Mouse (Mus musculus) neural tube, embryonic 14.5 days (tissue): ENCODE measurements around the gene Mapk8ip2. TPM values are rescaled to one million over a fixed set of nuclear protein-coding genes. Genes with fewer than 3 reads are reported as not detected.

ENCODE experiments used
- ATAC-seq: fragments of 200-750 bp; cut with Nextera tagmentation; 2 replicates; pipeline ENCODE4 v1.8.0; 2017; ENCODE audit warnings: low read depth, mild to moderate bottlenecking, moderate TSS enrichment, moderate library complexity
- H3K27ac ChIP-seq: fragments of 300-500 bp; sonication (generic); 2 replicates; pipeline ENCODE4 v1.5.1; 2014; ENCODE audit warnings: low read depth, mild to moderate bottlenecking, control low read depth, low read length, moderate library complexity, mixed read lengths
- H3K27me3 ChIP-seq: fragments of 300-500 bp; sonication (generic); 2 replicates; pipeline ENCODE4 v1.6.1; 2014; ENCODE audit warnings: low read length; ENCODE audit not compliant: control insufficient read depth, insufficient read depth
- H3K36me3 ChIP-seq: fragments of 300-500 bp; sonication (generic); 2 replicates; pipeline ENCODE4 v1.6.1; 2014; ENCODE audit warnings: low read length, mixed read lengths; ENCODE audit not compliant: control insufficient read depth, insufficient read depth
- H3K4me1 ChIP-seq: fragments of 300-500 bp; sonication (generic); 2 replicates; pipeline ENCODE4 v1.6.1; 2014; ENCODE audit warnings: low read length; ENCODE audit not compliant: control insufficient read depth, insufficient read depth
- H3K4me2 ChIP-seq: fragments of 300-500 bp; sonication (generic); 2 replicates; pipeline ENCODE4 v1.6.1; 2014; ENCODE audit warnings: mild to moderate bottlenecking, low read depth, low read length, control low read depth
- H3K4me3 ChIP-seq: fragments of 300-500 bp; sonication (generic); 2 replicates; pipeline ENCODE4 v1.5.1; 2014; ENCODE audit warnings: low read depth, low read length, control low read depth, mixed read lengths
- H3K9ac ChIP-seq: fragments of 300-500 bp; sonication (generic); replicated peaks from 2 replicates; pipeline ENCODE4 v1.6.1; 2014; ENCODE audit warnings: low read depth, mild to moderate bottlenecking, control low read depth, low read length, mixed read lengths
- H3K9me3 ChIP-seq: fragments of 300-500 bp; sonication (generic); 2 replicates; pipeline ENCODE4 v1.6.1; 2016; ENCODE audit warnings: low read length; ENCODE audit not compliant: control insufficient read depth
- WGBS: fragments of 180-500 bp; shearing (Covaris S2); extraction: QIAGEN DNeasy Blood & Tissue Kit; methylation state at CpG from one replicate; pipeline ENCODE4 v1.1.7; 2014; 5-methylcytosine and 5-hydroxymethylcytosine counted together
- polyA plus RNA-seq: library from polyadenylated mRNA; unstranded; fragments of >200 nt; fragmentation: Nextera tagmentation; extraction: Ambion mirVana; gene quantifications from 2 replicates; pipeline ENCODE4 v1.2.1, GENCODE M21; 2014

Gene Mapk8ip2
- 64.5 and 73.1 TPM in 2 replicates for polyA plus RNA-seq

DNA sequence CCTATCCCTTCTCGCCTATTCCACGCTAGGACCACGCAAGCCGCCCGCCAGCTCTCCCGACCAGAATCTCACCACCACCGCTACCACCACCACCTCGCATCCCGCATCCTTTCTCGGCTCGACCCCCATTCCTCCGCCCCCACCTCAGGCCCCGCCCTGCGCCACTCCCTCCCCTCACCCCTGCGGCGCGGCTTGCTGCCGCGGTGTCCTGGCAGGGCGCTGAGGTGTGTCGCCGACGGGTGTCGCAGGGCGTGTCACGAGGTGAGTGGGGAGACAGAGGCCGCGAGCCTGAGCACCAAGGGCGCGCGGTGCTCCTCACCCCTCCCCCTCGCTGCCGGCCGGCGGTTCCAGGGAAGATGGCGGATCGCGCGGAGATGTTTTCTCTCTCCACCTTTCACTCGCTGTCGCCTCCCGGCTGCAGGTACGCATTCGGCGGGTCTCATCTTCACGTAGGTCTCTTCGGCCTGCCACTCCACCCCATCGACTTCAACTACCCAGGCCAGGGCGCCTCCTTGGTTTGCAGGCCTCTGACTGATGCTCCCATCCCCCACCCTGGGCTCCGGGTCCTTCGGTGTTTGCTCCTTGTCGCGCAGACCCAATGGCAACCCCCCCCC, at the start of gene Mapk8ip2:
Gene Mapk8ip2, plus strand, starts transcription at position 49 of the 614 bp plus-strand sequence.
- peak within 1 kb of the TSS; percentile 86 for H3K27ac ChIP-seq
- H3K4me2 ChIP-seq, result peak within 1 kb of the TSS; percentile 77
- H3K4me3 ChIP-seq, result peak within 1 kb of the TSS; percentile 71
- peak; percentile 84 for ATAC-seq
- no peaks in the 10 kb centered on the region for H3K9me3 ChIP-seq
- H3K36me3 ChIP-seq, result peaks cover 24% of the 10 kb centered on the region
- H3K4me1 ChIP-seq, result peaks cover 16% of the 10 kb centered on the region
- H3K9ac ChIP-seq, result peak within 1 kb of the TSS; percentile 86
- H3K27me3 ChIP-seq, result peaks cover 4% of the 10 kb centered on the region; the same call in 1 of the 2 replicates
- under 1% methylated on average over 46 of the region's 53 CpGs for WGBS

GRCm38 (mm10) chr15:89404831-89405623, 48.7 kb upstream of the Mapk8ip2 start:
- H3K4me3 ChIP-seq, result no peak overlapping the region
- WGBS, result 83% methylated on average over 10 of the region's 10 CpGs
- no peak overlapping the region for H3K4me2 ChIP-seq
- no peak overlapping the region for H3K9ac ChIP-seq
- H3K36me3 ChIP-seq, result no peaks in the 10 kb centered on the region
- ATAC-seq, result no peak
- H3K4me1 ChIP-seq, result no peaks in the 10 kb centered on the region
- H3K9me3 ChIP-seq, result no peaks in the 10 kb centered on the region
- H3K27me3 ChIP-seq, result no peaks in the 10 kb centered on the region
- H3K27ac ChIP-seq, result no peak overlapping the region

GRCm38 (mm10) chr15:89406691-89407090, 47.0 kb upstream of the Mapk8ip2 start:
- H3K27me3 ChIP-seq, result no peaks in the 10 kb centered on the region
- no peaks in the 10 kb centered on the region for H3K9me3 ChIP-seq

DNA sequence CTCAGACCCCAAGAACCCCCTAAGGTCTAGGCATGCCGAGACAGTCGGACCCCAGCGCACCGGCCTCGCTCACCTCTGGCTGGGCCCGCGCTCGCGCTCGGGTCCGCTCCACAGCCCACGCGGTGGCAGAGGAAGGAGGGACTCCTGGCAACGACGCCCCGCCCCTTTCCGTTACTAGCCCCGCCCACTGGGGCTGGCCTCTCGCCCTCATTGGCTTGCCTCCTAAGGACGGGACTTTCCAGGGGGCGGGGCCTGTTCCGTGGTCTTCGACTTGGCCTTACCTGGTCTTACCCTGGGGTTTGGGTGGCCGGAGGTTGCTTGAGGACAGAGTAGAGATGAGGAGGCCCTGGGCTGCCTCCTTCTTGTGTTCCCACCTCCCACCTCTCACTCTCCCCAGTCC, 43.6 kb upstream of the Mapk8ip2 start, which contains the start of gene Syce3:
Gene Syce3, minus strand, starts transcription at position 386 of the 400 bp plus-strand sequence.
- Histone ChIP-seq H3K9me3 (no peaks in the 10 kb centered on the region), H3K27ac (no peak within 1 kb of the TSS), H3K4me1 (no peaks in the 10 kb centered on the region), H3K4me2 (no peak within 1 kb of the TSS), H3K4me3 (no peak within 1 kb of the TSS), H3K27me3 (no peaks in the 10 kb centered on the region), H3K36me3 (no peaks in the 10 kb centered on the region), H3K9ac (no peak within 1 kb of the TSS)
- WGBS, result 86% methylated on average over 21 of the region's 24 CpGs
- no peak for ATAC-seq

More at GRCm38 (mm10) chr15:89406691-89407090, 47.0 kb upstream of the Mapk8ip2 start:
- Histone ChIP-seq H3K27ac (no peak overlapping the region), H3K9ac (no peak overlapping the region), H3K36me3 (no peaks in the 10 kb centered on the region), H3K4me3 (no peak overlapping the region), H3K4me2 (no peak overlapping the region), H3K4me1 (no peaks in the 10 kb centered on the region)
- no peak for ATAC-seq

DNA sequence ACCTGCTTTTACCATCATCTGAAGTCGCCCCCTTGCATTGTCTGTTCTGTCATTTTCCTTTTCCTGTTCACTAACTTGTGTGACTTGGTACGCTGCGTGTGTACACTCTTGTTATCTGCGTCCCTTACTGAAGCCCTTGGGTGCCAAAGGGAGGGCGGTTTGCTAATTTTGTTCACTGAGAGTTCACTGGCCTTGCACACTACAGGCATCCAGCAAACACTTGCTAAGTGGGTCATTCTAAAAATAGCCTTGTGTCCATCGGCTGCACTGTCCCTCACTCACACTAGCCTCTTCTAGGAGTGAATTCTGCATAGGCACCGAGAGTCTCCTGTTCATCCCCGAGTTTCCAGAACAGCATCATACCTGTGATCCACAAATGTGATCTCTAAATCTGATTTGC, 38.4 kb upstream of the Mapk8ip2 start:
- Histone ChIP-seq H3K4me3 (no peak overlapping the region), H3K9me3 (no peaks in the 10 kb centered on the region), H3K4me1 (no peaks in the 10 kb centered on the region), H3K9ac (no peak overlapping the region), H3K36me3 (peaks cover 9% of the 10 kb centered on the region; the same call in 1 of the 2 replicates), H3K27me3 (no peaks in the 10 kb centered on the region), H3K4me2 (no peak overlapping the region), H3K27ac (no peak overlapping the region)
- 93% methylated on average over 8 of the region's 8 CpGs for WGBS
- no peak for ATAC-seq

DNA sequence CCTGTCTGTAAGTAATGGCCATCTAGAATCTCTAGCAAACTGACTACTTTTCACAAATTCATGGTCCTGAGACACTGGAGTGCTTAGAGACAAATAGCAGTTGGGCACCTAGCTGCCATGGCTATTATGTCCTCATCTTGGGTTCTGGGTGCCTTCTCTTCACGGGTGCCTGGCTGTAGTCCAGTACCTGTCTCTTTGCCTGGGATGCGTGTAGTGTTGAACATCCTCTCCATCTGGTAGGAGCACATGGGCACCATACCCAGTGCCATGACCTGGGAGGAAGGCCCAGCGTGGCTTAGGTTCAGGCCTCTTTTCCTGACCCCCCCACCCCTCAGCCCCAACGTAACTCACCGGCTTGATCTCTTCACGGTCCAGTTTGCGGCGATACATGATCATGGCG, 31.8 kb upstream of the Mapk8ip2 start:
- no peak for ATAC-seq
- peaks cover 23% of the 10 kb centered on the region; the same call in 1 of the 2 replicates for H3K36me3 ChIP-seq
- H3K9me3 ChIP-seq, result no peaks in the 10 kb centered on the region
- no peaks in the 10 kb centered on the region for H3K27me3 ChIP-seq
- no peaks in the 10 kb centered on the region for H3K4me1 ChIP-seq
- no peak overlapping the region for H3K4me2 ChIP-seq
- no peak overlapping the region for H3K27ac ChIP-seq
- H3K4me3 ChIP-seq, result no peak overlapping the region
- no peak overlapping the region for H3K9ac ChIP-seq
- 93% methylated on average over 9 of the region's 9 CpGs for WGBS

DNA sequence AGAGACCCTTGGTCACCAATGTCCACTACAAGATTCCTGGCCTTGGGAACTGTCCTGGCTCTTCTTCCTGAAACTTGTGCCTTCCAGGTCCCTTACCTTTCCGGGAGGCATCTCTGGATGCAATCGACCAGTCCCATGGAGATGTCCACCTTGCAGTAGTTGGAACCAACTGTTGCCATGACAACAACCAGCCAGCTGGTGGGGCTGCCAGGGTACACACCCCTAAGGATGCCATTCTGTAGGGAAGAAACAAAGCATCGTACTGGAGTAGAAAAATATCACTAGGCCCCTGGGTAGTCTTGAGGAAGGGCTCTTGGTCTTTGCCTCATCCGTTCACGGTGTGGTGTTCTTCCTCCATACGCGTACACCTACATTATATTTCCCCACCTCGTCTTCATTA, 29.1 kb upstream of the Mapk8ip2 start:
- Histone ChIP-seq H3K9ac (no peak overlapping the region), H3K4me1 (peaks cover 8% of the 10 kb centered on the region), H3K4me2 (no peak overlapping the region), H3K27ac (no peak overlapping the region), H3K36me3 (peaks cover 25% of the 10 kb centered on the region; the same call in 1 of the 2 replicates), H3K27me3 (no peaks in the 10 kb centered on the region), H3K9me3 (no peaks in the 10 kb centered on the region), H3K4me3 (no peak overlapping the region)
- ATAC-seq, result no peak
- 86% methylated on average over 8 of the region's 8 CpGs for WGBS

GRCm38 (mm10) chr15:89425711-89426121, 28.0 kb upstream of the Mapk8ip2 start, which contains the start of gene Cpt1b:
Cpt1b (minus strand) TSS chr15:89425863.
- Histone ChIP-seq H3K9me3 (no peaks in the 10 kb centered on the region), H3K27ac (no peak within 1 kb of the TSS), H3K4me2 (no peak within 1 kb of the TSS), H3K4me1 (peaks cover 8% of the 10 kb centered on the region), H3K36me3 (peaks cover 20% of the 10 kb centered on the region; the same call in 1 of the 2 replicates), H3K4me3 (no peak within 1 kb of the TSS), H3K9ac (no peak within 1 kb of the TSS), H3K27me3 (no peaks in the 10 kb centered on the region)
- ATAC-seq, result no peak
- 45% methylated on average over 6 of the region's 6 CpGs for WGBS

GRCm38 (mm10) chr15:89426716-89427115, 27.0 kb upstream of the Mapk8ip2 start:
- ATAC-seq, result no peak
- WGBS, result 93% methylated on average over 10 of the region's 10 CpGs
- Histone ChIP-seq H3K27me3 (no peaks in the 10 kb centered on the region), H3K4me3 (no peak overlapping the region), H3K36me3 (peaks cover 16% of the 10 kb centered on the region; the same call in 1 of the 2 replicates), H3K9me3 (no peaks in the 10 kb centered on the region), H3K9ac (no peak overlapping the region), H3K4me2 (no peak overlapping the region), H3K27ac (no peak overlapping the region), H3K4me1 (peaks cover 11% of the 10 kb centered on the region)
